Mouse (Mus musculus) adipocyte (in vitro differentiated cells): ENCODE measurements around the gene BC030870.
"Not testable (repeated sequence)": the region's sequence is repeated elsewhere in the genome, so short reads cannot be mapped to it uniquely, and the experiment has no call there.

Experiments used
- DNase-seq: peaks from one replicate; pipeline ENCODE4 v3.0.0-alpha.2; 2016; ENCODE audit warnings: low spot score

Gene BC030870

DNA sequence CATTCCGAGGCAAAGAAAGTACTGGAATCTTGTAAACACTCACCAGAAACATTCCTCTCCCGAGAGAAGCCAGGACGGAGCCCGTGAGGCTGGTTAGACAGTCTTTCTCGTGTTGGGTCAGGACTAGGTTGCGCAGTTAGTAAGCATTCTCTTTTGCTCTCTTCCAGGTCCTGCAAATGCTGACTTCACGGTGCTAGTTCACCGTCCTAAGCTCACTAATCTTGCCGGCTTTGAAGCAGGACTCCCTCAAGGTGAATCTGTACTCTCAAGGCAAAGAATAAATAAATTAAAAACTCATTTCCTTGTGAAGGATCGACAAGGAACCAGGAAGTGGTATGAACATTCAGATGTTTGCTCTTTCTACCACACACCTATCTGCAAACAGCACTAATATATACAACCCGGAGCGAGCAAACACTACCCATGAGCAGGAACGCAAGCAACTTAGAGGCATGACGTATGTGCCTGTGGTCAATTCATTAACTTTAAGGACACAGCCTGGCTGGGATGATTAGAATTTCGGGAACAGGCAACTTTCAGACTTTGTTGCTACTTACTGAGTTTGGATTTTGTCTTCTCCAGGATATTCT is at the start of gene BC030870:
BC030870 (minus strand) TSS at position 365 of the 590 bp plus-strand sequence.
- DNase-seq, result no peak

DNA sequence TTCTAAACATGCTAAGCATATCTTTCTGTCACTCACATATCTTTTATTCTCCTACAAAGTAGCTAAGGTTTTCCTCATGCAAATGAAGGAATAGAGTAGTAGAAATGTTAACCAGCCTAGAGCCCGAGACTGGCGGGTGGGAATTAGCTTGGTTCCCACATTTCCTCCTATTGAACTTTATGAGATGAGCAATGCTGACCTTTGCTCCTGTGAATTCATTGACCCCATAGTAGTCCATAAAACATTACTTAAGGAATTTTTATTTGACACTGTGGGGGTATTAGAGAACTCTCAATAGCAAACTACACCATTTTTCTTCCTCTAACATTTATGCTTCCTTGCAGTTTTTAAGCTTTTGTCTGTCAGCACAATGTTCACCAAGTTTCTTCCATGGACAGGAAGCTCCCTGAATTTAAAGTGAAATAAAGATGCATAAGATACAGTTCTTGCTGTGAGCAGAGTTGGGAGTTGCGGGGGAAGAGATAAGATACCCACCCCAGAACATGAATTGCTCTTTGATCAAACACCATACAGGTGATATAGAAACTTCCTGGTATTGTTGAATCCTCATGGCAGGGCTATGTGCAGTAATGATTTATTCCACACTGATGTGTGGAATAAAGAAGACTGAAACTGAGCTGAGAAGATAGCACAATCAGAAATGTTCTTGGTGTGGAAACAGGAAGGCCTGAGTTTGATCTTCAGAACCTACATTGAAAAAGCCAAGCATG is 45.5 kb upstream of the BC030870 start:
- DNase-seq, result no peak

DNA sequence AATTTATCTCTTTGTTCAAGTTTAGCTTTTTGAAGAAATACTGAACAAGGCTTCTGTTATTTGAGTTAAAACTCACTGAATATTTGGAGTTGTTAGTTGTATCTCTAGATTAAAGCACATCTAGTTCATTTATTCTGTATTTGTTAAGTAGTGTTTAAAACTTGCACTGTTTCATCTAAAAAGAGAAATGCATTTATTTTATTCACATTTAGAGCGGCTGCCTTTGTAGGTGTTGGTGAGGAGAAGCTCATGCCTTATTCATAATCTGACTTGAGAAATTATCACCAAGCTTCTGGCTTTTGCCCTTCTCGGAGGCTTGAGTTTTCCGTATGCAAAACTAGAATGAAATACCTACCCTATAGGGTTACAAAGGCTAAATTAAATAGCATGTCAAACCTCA is 39.8 kb upstream of the BC030870 start:
- DNase-seq, result no peak

DNA sequence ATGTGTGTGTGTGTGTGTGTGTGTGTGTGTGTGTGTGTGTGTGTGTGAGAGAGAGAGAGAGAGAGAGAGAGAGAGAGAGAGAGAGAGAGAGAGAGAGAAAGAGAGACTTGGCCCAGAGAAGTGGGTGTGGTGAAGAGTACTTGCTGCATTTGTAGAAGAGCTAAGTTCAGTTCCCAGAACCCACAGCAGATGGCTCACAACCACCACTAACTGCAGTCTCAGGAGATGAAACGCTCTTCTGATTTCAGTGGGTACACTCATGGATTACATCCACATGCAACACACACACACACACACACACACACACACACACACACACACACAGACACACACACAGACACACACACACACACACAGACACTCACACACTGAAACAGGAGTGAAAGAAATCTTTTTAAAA is 31.3 kb upstream of the BC030870 start:
- not testable (repeated sequence) for DNase-seq

DNA sequence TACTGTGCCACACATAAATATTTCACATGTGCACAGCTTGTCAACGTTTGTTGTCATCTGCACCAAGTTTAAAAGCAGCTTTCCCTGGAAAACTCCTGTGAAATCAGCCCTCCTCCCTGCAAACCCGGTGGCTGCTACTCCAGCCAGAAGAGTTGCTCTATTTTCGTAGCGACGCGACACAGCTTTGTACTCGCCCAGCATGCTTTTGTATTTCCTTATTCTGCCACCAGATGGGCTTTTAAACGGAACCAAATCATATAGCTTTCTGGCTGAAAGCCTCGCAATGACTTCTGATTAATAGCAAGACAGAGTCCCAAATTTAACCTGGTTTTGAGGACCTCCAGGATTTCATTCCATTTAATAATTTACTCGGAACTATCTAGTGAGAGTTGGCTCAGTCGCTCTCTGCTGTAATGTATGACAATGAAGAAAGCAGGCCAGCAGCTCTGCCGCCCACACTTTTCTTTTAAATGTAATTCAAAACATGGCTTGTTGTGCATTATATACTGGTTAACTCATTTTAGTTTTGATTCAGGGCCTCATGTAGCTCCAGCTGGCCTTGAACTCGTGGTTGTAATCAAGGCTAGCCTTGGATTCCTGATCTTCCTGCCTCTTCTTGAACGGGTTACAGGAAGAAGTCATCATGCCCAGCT is 29.9 kb upstream of the BC030870 start:
- DNase-seq, result no peak

DNA sequence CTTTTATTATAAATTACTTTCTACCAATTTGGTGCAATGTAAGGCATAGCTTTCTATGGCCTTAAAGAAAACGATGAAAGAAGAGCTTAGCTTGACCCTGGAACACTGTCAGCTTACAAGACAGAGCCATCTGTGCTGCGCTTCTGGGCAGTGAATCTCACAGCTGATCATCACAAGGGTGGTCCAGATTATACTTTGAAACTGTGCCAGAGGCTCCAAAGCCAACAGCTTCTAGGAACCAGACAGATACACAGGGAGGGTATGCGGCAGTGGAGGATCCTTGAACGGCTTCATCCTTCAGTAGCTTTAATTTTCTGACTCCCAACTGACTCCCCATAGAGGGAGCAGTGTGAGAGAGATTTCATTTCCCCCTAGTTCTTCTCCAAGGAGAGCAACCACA is 28.5 kb upstream of the BC030870 start:
- no peak for DNase-seq

DNA sequence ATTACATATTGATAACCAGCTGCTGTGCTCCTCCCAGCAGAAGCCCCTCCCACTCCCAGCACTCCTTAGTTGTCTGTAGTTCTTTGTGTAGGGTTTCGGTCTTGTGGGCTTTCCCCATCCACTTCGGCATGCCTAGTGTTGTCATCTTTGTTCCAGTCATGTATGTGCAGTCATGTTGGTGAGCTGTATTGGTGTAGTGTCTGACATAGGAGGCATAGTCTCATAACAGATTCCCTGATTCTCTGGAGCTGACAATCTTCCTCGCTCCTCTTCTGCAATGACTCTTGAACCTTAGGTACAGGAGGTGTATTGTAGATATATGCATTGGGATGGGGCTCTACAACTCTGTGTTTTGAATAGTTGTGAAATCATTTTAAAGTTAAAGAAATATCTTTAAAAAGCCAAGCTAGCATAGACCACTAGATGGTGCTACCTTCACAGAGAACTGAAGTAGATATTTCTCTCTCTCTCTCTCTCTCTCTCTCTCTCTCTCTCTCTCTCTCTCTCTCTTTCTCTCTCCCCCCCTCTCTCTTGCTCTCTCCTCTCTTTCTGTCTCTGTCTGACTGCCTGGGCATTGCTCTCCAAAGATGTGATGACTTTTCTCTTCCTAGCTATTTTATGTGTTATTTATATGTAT is 9.6 kb upstream of the BC030870 start:
- DNase-seq, result peak; percentile 14

DNA sequence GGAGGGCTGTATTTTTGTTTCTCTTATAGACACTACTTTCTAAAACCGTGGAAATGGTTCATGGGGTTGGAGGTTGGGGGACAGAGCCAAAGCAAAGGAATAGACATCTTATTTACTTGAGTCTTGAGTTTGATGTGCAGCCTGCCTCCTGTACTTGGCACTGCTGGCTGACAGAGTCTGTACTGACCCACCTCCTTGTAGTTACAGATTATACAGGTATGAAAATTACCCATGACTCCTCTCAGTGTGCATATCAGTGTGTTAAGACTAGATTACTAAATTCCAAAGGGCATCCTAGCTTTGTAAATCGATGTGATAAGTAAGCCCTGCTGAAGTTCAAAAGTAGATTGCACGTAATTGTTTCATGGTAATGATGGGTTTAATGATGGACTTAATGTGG is 2.9 kb downstream of the BC030870 start:
- no peak for DNase-seq

DNA sequence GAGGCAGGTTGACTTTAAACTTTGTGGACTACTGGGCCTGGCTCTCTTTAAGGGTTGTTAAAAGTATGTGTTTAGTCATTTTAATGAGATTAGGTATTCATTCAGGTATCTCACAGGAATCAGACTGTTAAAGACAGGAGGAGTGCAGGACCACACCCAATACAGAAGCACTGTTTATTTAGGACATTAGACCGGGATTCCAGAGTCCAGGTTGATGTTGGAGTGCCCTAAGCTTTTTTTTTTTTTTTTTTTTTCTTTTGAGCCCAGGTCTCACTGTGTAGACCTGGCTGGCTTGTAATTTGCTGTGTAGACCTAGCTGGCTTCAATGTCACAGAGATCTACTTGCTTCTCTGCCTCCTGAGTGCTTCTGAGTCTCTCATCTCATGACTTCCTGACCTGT is 3.3 kb downstream of the BC030870 start:
- no peak for DNase-seq

DNA sequence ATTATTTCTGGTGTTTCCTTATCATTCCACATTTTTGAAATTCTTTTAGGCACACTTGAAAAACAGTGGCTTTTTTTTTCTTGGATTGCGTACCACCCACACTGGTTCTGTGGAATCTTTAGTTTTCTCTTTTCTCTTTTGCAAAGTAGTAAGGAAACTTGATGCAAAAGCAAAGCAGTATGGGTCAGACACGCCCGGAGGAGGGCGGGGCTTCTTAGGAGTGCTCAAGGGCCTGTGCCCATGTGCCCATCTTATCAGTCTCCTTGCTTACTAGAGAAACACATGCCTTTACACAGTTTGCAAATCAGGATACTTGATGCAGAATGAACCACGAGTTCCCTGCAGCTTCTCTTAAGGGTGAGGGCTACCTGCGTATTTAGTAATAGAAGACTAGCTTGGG is 17.3 kb downstream of the BC030870 start:
- DNase-seq, result no peak

DNA sequence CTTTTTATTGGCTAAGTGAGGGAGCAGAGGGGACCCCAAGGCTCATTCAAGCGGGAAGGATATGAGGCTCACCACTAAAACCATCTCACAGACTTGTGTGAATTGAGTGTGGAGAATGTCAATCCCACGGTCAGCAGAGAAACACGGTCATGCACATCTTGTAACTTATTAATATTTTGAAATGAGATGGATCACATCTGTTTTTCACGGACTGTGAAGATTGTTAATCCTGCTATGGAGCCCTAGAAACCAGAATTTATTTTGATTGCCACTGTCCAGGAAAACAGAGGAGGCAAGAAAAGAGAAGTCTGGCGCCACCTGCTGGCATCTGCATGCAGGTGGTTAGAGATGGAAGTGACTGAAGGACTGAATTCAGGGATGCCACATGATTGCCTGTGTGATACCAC is 19.1 kb downstream of the BC030870 start:
- peak; percentile 79 for DNase-seq

DNA sequence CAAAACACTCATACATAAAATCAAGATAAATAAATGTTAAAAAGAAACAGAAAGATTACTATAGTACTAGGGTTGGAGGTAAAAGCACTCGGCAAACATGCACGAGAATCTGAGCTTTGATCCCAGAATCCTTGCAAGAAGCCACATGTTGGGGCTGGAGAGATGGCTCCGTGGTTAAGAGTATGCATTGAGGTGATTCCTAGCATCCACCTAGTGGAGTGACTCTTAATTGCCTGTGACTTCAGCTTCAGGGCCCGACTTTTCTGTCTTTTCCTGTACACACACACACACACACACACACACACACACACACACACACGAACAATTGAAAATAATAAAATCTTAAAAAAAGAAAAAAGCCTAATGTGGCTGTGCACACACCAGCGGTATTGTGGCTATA is 20.4 kb downstream of the BC030870 start:
- no peak for DNase-seq

DNA sequence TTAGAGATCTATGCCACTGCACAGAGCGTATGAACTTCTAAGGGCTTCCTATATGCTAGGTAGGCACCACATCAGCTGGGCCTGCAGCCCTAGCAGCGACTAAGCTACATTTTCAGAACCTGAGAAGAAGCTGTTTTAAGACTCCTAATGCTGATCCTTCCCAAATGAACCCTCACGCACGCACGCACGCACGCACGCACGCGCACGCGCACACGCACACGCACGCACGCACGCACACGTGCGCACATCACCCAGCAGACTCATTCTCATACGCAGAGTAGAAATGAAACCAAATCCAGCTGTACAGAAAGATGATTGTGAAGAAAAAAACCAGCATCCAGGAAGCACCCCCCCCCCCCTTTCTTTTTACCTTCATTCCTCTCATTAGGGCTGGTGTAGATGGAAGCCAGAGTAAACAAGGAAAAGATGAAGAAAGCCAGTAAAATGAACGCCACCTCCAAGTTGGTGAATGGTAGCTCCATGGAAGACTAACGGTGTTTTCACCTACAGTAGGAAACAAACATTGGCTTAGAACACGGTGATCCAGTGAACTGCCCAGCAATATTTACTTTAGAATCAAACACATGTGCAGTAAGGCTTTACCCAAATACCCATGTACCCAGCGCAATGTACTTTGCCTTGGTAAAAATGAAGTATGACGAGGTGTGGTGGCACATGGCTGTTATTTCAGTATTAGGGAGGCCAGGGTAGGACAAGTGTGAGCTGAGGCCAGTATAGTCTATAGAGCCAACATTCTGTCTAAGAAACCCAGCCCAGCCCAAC is 21.2 kb downstream of the BC030870 start:
- no peak for DNase-seq

DNA sequence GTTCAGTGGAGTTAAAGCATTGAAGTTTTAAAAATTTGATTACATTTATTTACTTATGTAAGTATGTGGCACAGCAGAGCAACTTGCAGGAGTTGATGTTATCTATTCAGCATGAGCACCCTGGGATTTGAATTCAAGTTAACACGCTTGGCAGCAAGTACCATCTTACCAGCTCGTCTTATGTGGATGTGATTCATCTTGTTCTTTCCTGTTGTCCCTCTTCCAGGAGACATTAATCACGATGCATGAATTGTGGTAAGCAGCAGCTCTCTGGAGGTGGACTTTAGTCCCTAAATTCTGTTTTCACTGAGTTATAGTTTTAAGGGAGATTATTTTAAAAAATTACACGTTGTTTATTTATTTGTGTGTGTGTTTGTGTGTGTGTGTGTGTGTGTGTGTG is 25.3 kb downstream of the BC030870 start:
- DNase-seq, result no peak

DNA sequence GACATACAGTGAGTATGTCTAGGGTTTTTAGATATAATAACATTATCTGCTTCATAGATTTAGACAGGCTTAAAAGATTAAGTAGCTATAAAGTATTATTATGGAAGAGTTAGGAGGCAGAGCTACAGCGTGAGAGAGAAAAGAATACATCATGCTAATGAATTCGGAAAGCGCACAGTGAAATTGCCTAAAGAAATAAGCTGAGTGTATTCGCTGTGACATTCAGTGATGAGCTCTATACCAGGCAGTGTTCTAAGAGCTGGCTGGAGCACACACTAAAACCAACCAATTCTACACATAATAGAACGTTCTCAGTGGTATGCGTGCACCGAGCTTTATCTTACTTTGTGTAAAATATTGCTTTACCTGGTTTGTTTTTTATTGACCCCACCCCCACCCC is 25.7 kb downstream of the BC030870 start:
- no peak for DNase-seq

DNA sequence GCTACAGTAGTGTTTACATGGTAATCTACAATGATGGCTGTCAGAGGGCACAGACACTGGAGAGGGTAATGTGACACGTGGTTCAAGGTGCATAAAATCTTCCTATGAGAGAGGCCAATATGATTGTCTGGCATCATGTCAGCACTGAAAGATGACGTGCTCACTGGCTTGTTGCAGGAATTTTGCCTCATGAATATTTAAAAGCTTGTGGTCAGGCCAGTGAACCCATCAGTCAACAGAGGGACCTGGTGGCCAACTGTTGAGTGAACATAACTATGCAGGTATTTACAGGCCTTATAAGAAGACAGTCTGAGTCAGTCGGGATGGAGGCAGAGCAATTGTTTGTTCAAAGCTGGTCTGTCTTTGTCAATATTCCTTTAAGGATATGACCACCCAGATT is 29.6 kb downstream of the BC030870 start:
- no peak for DNase-seq

DNA sequence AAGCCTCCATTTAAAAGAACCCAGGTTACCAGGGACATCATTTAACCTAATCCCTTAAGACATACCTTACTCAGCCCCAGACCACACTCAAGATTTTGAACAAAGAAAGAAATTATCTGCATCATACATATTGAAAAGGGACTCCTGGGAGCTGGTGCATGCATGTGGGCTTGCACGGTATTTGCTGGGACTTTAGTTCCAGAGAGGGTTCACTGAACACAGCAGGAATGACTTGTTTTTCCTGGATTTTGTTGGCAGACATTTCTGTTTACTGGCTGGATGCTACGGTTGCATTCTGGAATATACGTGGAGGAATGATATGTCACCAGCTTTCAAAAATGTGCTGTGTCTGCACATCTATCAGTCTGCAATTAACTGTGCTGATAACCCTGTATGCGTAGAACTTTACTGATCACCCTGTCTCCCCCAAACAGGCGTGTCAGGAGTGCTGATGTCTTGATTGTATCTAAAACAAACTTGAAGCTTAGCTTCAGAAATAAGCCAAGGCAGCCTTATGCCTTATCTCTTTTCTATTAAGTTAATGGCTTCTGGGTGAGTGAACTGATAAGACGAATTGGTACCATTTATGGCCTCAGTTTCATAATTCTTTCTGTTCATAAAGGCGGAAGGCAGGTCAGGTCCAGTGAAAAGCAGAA is 31.5 kb downstream of the BC030870 start:
- DNase-seq, result no peak

DNA sequence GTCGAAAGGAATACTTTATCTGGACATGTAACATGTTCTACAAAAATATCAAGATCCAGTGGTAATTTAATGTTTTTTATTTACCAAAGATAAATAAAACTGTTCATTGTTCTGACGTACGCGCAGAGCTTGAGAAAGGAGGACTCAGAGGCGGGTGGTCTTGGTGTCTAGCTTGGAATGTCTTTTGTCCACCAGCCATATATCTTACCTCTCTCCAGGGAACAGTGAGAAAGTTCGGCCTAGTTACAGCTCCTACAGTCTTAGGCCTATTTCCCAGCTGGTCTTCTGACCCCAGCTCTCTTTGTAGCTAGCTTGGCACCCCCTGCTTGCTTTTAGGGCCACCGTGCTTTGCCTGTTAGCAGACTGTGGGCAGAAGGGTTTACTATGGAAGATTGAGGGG is 39.6 kb downstream of the BC030870 start:
- DNase-seq, result no peak

DNA sequence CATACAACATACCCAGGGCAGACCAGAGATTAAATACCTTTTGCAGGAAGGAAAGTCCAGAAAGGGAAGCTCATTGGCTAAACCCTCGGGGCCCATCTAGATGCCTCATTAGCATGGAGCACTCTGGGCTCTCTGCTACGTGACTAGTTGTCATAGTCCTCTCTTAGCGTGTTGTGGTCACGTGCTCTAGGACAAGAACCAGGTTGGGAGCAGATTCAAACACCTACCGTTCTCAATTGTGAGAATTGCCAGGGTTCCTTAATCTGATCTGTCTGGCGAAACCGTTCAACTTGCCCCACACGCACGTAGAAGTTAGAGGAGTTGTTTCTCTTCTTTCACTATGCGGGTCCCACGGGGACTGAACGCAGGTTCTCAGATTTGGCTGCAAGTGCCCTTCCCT is 41.2 kb downstream of the BC030870 start:
- no peak for DNase-seq

DNA sequence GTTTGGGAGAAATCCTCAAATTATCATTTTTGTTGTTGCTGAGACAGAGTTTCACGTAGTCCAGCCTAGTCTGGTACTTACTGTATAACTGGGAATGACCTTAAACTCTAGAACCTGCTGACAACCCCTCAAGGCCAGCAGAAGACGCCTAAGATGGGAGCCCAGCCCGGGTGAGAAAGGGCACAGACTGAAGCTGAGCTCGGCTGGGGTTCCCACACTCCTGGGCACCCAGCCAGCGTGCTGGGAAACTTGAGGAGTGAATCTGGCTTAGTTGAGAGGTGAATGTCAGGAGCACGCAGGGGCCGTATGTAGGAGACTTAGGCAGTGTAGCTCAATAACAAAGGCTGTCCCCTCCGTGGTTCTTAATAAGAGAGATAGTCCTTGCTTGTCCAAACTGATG is 41.7 kb downstream of the BC030870 start:
- no peak for DNase-seq

DNA sequence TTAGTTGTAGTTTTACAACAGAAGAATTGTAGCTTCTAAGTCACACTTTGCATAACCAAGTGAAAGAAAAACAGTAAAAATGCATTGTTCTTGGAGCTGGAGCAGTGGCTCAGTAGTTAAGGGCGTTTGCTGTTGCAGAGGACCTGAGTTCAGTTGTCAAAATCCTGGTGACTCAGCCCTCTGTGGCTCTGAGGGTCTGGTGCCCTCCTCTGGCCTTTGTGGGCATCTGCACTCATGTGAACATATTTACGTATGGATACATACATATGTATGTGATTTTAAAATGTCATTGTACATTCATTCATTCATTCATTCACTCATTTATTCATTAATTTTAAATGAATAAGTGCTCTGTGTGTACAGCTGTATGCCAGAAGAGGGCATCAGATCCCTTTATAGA is 43.7 kb downstream of the BC030870 start:
- no peak for DNase-seq

DNA sequence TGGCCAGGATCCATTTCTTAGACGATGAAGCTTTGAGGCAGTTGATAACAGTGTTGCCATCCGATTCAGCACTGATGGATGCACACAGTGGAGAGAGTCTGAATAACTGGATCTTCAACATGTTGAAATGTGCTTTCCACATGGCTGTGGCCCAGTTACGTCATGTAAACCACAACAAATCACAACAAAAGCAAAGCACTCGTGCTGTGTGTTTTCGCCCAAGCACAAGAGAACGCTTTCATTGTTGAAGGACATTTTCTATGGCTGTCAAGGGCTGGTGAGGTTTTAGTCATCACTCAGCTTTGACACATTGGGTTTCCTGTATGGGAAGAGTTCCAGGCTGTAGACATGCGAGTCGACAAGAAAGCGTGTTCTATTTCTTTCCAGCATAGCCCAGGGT is 48.6 kb downstream of the BC030870 start:
- DNase-seq, result no peak
